Mouse (Mus musculus) C2C12 (cell line): ENCODE data around the gene Acat3. TPM values are rescaled to one million over a fixed set of nuclear protein-coding genes. Genes with fewer than 3 reads are reported as not detected.

Experiments
- H3K27me3 ChIP-seq: one replicate; pipeline ENCODE4 v1.6.1; 2011; ENCODE audit not compliant: control insufficient read depth, insufficient read depth, insufficient read length
- H3K36me3 ChIP-seq: one replicate; pipeline ENCODE4 v1.6.1; 2011; ENCODE audit not compliant: control insufficient read depth, insufficient read depth
- H3K4me3 ChIP-seq: one replicate; pipeline ENCODE4 v1.5.1; 2011; ENCODE audit warnings: mild to moderate bottlenecking, control low read depth; ENCODE audit not compliant: poor library complexity, insufficient read depth, severe bottlenecking
- H3K79me2 ChIP-seq: one replicate; pipeline ENCODE4 v1.6.1; 2011; ENCODE audit not compliant: control insufficient read depth, insufficient read depth
- H3K79me3 ChIP-seq: one replicate; pipeline ENCODE4 v1.6.1; 2011; ENCODE audit warnings: low read depth, control low read depth
- H3ac ChIP-seq: one replicate; pipeline ENCODE3; 2011; ENCODE audit warnings: low read depth; ENCODE audit not compliant: control insufficient read depth, insufficient read length
- CEBPB ChIP-seq: IDR thresholded peaks from one replicate; pipeline ENCODE4 v1.6.1; 2011; ENCODE audit warnings: low read depth, mild to moderate bottlenecking, control low read depth, moderate library complexity
- CTCF ChIP-seq: IDR thresholded peaks from one replicate; pipeline ENCODE4 v1.5.1; 2011; ENCODE audit not compliant: control insufficient read depth, insufficient read depth, insufficient read length
- FOSL1 ChIP-seq: IDR thresholded peaks from one replicate; pipeline ENCODE4 v1.8.0; 2011; ENCODE audit warnings: mild to moderate bottlenecking, low read length; ENCODE audit not compliant: poor library complexity, insufficient read depth, severe bottlenecking
- MAX ChIP-seq: IDR thresholded peaks from one replicate; pipeline ENCODE4 v1.6.1; 2011; ENCODE audit warnings: mild to moderate bottlenecking, control low read depth
- MYOD1 ChIP-seq: IDR thresholded peaks from one replicate; pipeline ENCODE4 v1.6.1; 2011; ENCODE audit warnings: low read depth; ENCODE audit not compliant: control insufficient read depth, insufficient read length
- MYOG ChIP-seq: IDR thresholded peaks from one replicate; pipeline ENCODE4 v1.6.1; 2011; ENCODE audit not compliant: control insufficient read depth, insufficient read length; ENCODE audit errors: extremely low read depth
- USF1 ChIP-seq: IDR thresholded peaks from one replicate; pipeline ENCODE4 v1.6.1; 2011; ENCODE audit warnings: low read depth, mild to moderate bottlenecking, control low read depth, moderate library complexity
- polyA plus RNA-seq: library from polyadenylated mRNA; unstranded; fragments of >200 nt; fragmentation: generic; extraction: Trizol; gene quantifications from one replicate; pipeline ENCODE4 v1.2.1, GENCODE M21; 2012; ENCODE audit warnings: missing spikeins

Gene Acat3
- polyA plus RNA-seq, 1 experiment, result 0.50 TPM

DNA sequence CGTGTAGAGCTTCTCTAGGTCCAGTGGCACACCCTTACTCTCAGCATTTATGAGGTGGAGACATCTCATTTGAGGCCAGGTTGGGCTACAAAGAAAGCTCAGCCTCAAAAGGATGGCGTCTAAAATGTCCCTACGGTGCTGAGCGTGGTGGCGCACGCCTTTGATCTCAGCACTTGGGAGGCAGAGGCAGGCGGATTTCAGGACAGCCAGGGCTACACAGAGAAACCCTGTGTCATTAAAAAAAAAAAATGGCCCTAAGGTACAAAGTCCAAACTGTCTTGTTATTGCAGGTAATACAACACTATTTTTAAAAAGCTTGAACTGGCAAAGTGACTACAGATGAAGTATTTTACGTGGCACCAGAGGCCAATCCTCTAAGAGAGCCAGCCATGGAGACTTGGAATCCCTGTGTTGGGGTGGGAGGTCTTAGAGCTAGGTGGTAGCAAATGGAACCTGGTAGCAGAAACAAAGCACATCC is 14.7 kb downstream of the Acat3 start:
- H3K4me3 ChIP-seq, result no peak overlapping the region
- peaks cover 3% of the 10 kb centered on the region for H3K79me3 ChIP-seq
- TF ChIP-seq CTCF (no peak), FOSL1 (no peak), MYOD1 (no peak), USF1 (no peak), CEBPB (no peak), MYOG (no peak), MAX (no peak)
- H3K27me3 ChIP-seq, result no peaks in the 10 kb centered on the region
- peaks cover 16% of the 10 kb centered on the region for H3K79me2 ChIP-seq
- H3ac ChIP-seq, result no peak overlapping the region
- H3K36me3 ChIP-seq, result peaks cover 59% of the 10 kb centered on the region

DNA sequence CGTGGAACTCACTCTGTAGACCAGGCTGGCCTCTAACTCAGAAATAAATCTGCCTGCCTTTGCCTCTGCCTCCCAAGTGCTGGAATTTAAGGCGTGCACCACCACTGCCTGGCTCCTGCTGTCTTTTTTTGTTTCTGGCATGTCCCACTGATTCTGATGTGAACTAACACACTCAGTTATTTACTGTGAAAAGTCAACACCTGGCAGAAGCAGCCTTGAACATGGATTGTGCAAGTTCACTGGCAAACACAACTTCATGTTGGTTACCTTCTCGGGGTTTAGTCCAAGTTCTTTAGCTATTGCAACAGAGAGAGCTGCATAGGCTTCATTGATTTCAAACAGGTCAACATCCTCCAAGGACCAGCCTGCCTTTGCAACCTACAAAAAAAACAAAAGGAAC is 15.4 kb downstream of the Acat3 start:
- Histone ChIP-seq H3K79me3 (peaks cover 9% of the 10 kb centered on the region), H3K4me3 (no peak overlapping the region), H3K27me3 (no peaks in the 10 kb centered on the region), H3ac (no peak overlapping the region), H3K36me3 (peaks cover 66% of the 10 kb centered on the region), H3K79me2 (peaks cover 23% of the 10 kb centered on the region)
- TF ChIP-seq FOSL1 (no peak), CEBPB (no peak), USF1 (no peak), MYOG (no peak), MAX (no peak), MYOD1 (no peak), CTCF (no peak)

DNA sequence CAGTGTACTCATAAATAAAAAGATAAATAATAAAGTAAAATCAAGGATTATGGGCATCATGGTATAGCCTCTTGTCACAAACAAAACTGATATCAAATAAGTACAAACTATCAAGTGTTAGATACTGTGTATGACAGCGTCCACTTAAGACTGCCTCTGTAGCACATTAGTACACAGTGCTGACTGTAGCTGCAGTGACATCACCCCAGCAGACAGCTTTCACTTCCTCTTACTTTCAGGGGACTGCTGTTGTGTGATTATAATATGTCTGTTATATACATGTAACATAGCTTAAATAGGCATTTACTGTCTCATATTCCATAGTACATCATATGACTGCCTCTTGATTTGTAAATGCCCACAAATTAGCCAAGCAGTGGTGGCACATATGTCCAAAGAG is 19.3 kb downstream of the Acat3 start:
- no peak overlapping the region for H3K4me3 ChIP-seq
- peaks cover 85% of the 10 kb centered on the region for H3K36me3 ChIP-seq
- peaks cover 43% of the 10 kb centered on the region for H3K79me3 ChIP-seq
- peaks cover 61% of the 10 kb centered on the region for H3K79me2 ChIP-seq
- no peak overlapping the region for H3ac ChIP-seq
- TF ChIP-seq USF1 (no peak), CTCF (no peak), MYOD1 (no peak), MAX (no peak), CEBPB (no peak), MYOG (no peak), FOSL1 (no peak)
- no peaks in the 10 kb centered on the region for H3K27me3 ChIP-seq

DNA sequence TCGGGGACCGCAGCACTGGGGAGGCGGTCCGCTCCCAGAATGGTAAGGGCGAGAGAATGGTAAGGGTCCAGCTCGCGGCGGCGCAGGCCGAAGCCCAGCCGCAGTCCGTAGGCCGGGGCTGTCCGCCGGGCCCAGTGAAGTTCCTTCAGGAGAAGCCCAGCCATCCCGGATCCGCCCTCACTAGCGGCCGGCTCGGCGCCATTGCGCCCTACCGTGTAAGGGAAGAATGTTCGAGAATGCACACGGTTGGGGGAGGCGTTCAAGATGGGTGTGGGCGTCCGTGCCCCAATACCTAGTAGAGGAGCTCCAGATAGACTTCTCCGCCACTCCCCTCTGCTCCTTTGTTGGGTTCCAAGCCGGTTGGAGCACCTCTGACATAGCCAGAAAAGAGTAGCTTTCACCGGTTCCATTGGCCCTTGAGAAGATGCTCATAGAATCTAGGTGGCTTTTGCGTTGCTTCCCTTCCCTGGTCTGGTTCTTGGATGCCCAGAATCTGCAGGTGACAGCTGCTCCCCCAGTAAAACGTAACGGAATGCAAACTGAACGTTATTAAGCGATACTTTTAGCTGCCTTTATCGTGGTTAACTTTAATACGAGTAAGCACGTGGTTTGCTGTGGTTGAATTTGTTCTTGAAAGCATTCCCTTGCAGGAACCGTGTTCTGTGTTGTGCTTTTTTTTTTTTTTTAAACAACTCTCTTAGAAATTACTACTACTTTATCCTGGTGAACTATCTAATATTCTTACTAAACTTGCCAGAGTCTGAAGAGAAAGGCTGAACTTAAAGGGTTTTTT is 23.6 kb downstream of the Acat3 start:
- Histone ChIP-seq H3K4me3 (peak overlapping the region; percentile 88), H3K79me3 (peaks cover 71% of the 10 kb centered on the region), H3K79me2 (peaks cover 93% of the 10 kb centered on the region), H3ac (peak overlapping the region; percentile 80), H3K36me3 (peaks cover 74% of the 10 kb centered on the region), H3K27me3 (no peaks in the 10 kb centered on the region)
- peak; percentile 15 for TF ChIP-seq MAX
- no peak for TF ChIP-seq MYOG
- TF ChIP-seq CTCF, result no peak
- TF ChIP-seq FOSL1, result no peak
- no peak for TF ChIP-seq CEBPB

DNA sequence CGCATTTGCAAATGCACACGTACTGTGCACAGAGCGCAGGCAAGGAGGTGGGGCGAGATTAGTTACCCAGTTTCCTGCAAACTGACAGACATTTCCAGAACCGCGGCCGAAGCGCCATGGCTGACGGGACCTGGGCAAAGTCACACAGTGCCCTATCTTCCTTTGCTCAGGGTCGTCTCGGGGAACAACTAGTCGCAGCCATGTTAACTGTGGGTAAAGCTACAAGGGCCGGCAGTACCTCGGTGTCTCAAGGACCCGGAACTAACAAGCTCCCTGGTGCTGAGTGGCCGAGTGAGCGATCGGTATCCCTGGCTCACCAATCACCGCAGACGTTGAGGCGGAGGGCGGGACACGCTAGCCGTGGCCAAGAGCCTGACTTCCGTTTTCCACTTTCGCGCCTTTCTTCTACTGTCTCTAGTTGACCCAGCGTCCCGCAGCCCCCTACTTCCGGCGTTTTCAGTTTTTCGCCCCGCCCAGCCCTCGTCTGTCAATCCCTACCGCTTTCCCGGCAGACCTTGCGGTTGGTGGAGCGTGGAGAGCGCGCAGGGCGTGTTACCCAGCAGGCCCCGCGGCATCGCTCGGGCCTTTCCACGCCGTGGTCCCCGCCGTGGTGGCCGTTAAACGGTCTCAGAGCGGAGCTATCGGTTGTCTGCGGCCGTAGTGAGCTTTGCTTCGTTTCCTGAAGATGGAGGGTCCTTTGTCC is 24.4 kb downstream of the Acat3 start, which contains the start of gene Mrpl18:
Gene Mrpl18, minus strand, starts transcription at position 465 of the 703 bp plus-strand sequence.
- Histone ChIP-seq H3K27me3 (no peaks in the 10 kb centered on the region), H3ac (peak within 1 kb of the TSS; percentile 80), H3K79me3 (peaks cover 68% of the 10 kb centered on the region), H3K79me2 (peaks cover 88% of the 10 kb centered on the region), H3K36me3 (peaks cover 74% of the 10 kb centered on the region), H3K4me3 (peak within 1 kb of the TSS; percentile 88)
- TF ChIP-seq USF1 (no peak), CTCF (no peak), MAX (peak; percentile 97)

DNA sequence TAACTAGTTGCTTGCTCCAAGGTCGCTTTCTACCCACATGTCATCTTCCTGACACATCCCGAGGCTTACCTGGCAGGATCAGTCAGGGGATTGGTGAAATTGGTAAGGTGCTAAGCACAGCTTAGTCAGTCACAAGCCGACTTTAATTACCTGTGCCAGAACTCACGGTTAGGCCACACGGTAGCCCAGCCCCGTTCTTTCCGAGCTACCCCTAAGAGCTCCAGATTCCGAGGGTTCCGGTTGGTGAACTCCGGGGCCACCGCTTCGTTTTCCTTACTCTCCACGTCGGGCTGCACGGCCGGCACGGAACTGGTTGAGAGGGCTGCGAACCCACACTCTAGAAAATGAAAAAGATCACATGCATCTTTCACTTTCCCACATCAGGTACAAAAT is 24.9 kb downstream of the Acat3 start, which contains the start of gene Tcp1:
Gene Tcp1, plus strand, starts transcription at position 214 of the 393 bp plus-strand sequence.
- peaks cover 74% of the 10 kb centered on the region for H3K36me3 ChIP-seq
- no peak for TF ChIP-seq CEBPB
- no peaks in the 10 kb centered on the region for H3K27me3 ChIP-seq

More for the DNA sequence above, 24.9 kb downstream of the Acat3 start, which contains the start of gene Tcp1:
- H3ac ChIP-seq, result peak within 1 kb of the TSS; percentile 80
- H3K79me2 ChIP-seq, result peaks cover 82% of the 10 kb centered on the region
- peak within 1 kb of the TSS; percentile 88 for H3K4me3 ChIP-seq
- H3K79me3 ChIP-seq, result peaks cover 66% of the 10 kb centered on the region
